Mouse (Mus musculus): Measurements from ENCODE around the gene Rara. TPM values are rescaled to one million over a fixed set of nuclear protein-coding genes. Genes with fewer than 3 reads are reported as not detected.
A peak's percentile ranks its signal among the peaks of the same experiment; 100 is the strongest.

The Rara gene
- total and polyA plus RNA-seq, 3 experiments = 4.5 to 13.7 (median 12.1) TPM

- H3K4me3 ChIP-seq (replicated peaks in 1 of 3; ENCODE audit: low read depth in 2 of 3, low read length in 2 of 3, poor library complexity in 1 of 3) = peak overlapping the region; percentile 71 to 98 (median 75)
Measured at GRCm38 (mm10) chr11:99022384-99022933, 94.8 kb downstream of the Rara start.

GRCm38 (mm10) chr11:99023094-99023493 is 95.5 kb downstream of the Rara start:
- in situ Hi-C loops (cut with MboI; ENCODE audit: low pct_ligation_motif_present, low pct_unique_long_range_greater_than_20kb, low sequenced_read_pairs) = loop anchor here (5.0 kb wide), 1 partner anchor 106 kb away; no protein-coding TSS in a partner anchor
- TF ChIP-seq ZNF384 (IDR thresholded peaks at IDR 0.05; ENCODE audit: low read depth, low read length) (peak; percentile 52), BHLHE40 (IDR thresholded peaks at IDR 0.05; ENCODE audit: low read depth, low read length) (peak; percentile 56; the same call in 1 of the 2 replicates), MXI1 (IDR thresholded peaks at IDR 0.05; ENCODE audit: low read depth, low read length) (no peak)
- Histone ChIP-seq H3K27me3 (replicated peaks) (no peaks in the 10 kb centered on the region), H3K27ac (ENCODE audit: insufficient read depth, low read depth) (peak overlapping the region; percentile 33; the same call in 1 of the 2 replicates), H3K79me2 (replicated peaks; ENCODE audit: control insufficient read depth, extremely low read depth, insufficient read depth, poor library complexity, severe bottlenecking) (peaks cover 59% of the 10 kb centered on the region), H3K4me3 (replicated peaks in 1 of 3; ENCODE audit: low read depth in 2 of 3, low read length in 2 of 3, poor library complexity in 1 of 3) (peak overlapping the region; percentile 71 to 98 (median 75)), H3K9me3 (replicated peaks; ENCODE audit: low read length) (no peaks in the 10 kb centered on the region), H3K4me1 (ENCODE audit: control insufficient read depth in 1 of 2, insufficient read depth in 2 of 2) (peaks cover 4 to 44% of the 10 kb centered on the region in 2 experiments), H3K9ac (ENCODE audit: insufficient read depth, low read depth) (peak overlapping the region; percentile 86), H3K4me2 (ENCODE audit: insufficient read depth, low read depth, poor library complexity, severe bottlenecking) (peak overlapping the region; percentile 66), H3K36me3 (replicated peaks in 1 of 2; ENCODE audit: control insufficient read depth in 1 of 2, insufficient read depth in 1 of 2, low read length in 1 of 2) (peaks cover 27 to 44% of the 10 kb centered on the region in 2 experiments)
- peak; percentile 41 for DNase-seq (ENCODE audit: extremely low read depth)
- dilution Hi-C loops (cut with MboI; ENCODE audit: extremely low pct_ligation_motif_present, extremely low pct_unique_long_range_greater_than_20kb, low sequenced_read_pairs) = no loop called here

More at GRCm38 (mm10) chr11:99022384-99022933, 94.8 kb downstream of the Rara start:
- Histone ChIP-seq H3K79me2 (replicated peaks; ENCODE audit: control insufficient read depth, extremely low read depth, insufficient read depth, poor library complexity, severe bottlenecking) (peaks cover 64% of the 10 kb centered on the region), H3K9ac (ENCODE audit: insufficient read depth, low read depth) (peak overlapping the region; percentile 86), H3K9me3 (replicated peaks; ENCODE audit: low read length) (no peaks in the 10 kb centered on the region), H3K4me2 (ENCODE audit: insufficient read depth, low read depth, poor library complexity, severe bottlenecking) (peak overlapping the region; percentile 97), H3K4me1 (ENCODE audit: control insufficient read depth in 1 of 2, insufficient read depth in 2 of 2) (peaks cover 4 to 49% of the 10 kb centered on the region in 2 experiments), H3K27me3 (replicated peaks) (no peaks in the 10 kb centered on the region), H3K36me3 (replicated peaks in 1 of 2; ENCODE audit: control insufficient read depth in 1 of 2, insufficient read depth in 1 of 2, low read length in 1 of 2) (peaks cover 33 to 50% of the 10 kb centered on the region in 2 experiments), H3K27ac (ENCODE audit: insufficient read depth, low read depth) (no peak overlapping the region)
- in situ Hi-C loops (cut with MboI; ENCODE audit: low pct_ligation_motif_present, low pct_unique_long_range_greater_than_20kb, low sequenced_read_pairs) (loop anchor here (5.0 kb wide), 1 partner anchor 105 kb away; no protein-coding TSS in a partner anchor), dilution Hi-C loops (cut with MboI; ENCODE audit: extremely low pct_ligation_motif_present, extremely low pct_unique_long_range_greater_than_20kb, low sequenced_read_pairs) (no loop called here)
- DNase-seq (ENCODE audit: extremely low read depth) = no peak
- no peak for TF ChIP-seq RCOR1 (conservative IDR thresholded peaks at IDR 0.05; ENCODE audit: low read depth, low read length)
- TF ChIP-seq MYC (IDR thresholded peaks at IDR 0.05; ENCODE audit: low read depth, low read length) = no peak
- no peak for TF ChIP-seq E2F4 (IDR thresholded peaks at IDR 0.05; ENCODE audit: insufficient replicate concordance, low read depth, low read length)
- TF ChIP-seq NELFE (IDR thresholded peaks at IDR 0.05; ENCODE audit: low read depth, low read length) = no peak
- TF ChIP-seq ZMIZ1 (IDR thresholded peaks at IDR 0.05; ENCODE audit: low read depth, low read length) = no peak
- TF ChIP-seq ETS1 (conservative IDR thresholded peaks at IDR 0.05; ENCODE audit: low read depth, low read length) = no peak
- no peak for TF ChIP-seq POLR2A (IDR thresholded peaks at IDR 0.05; ENCODE audit: low read depth, low read length)
- peak; percentile 55; the same call in 1 of the 2 replicates for TF ChIP-seq SIN3A (IDR thresholded peaks at IDR 0.05; ENCODE audit: low read length)
- no peak for TF ChIP-seq HCFC1 (IDR thresholded peaks at IDR 0.05; ENCODE audit: low read depth, low read length)
- TF ChIP-seq NRF1 (IDR thresholded peaks at IDR 0.05; ENCODE audit: low read depth, low read length) = no peak
- TF ChIP-seq BHLHE40 (IDR thresholded peaks at IDR 0.05; ENCODE audit: low read depth, low read length) = no peak
- no peak for TF ChIP-seq KAT2A (IDR thresholded peaks at IDR 0.05; ENCODE audit: insufficient replicate concordance, low read length)
- TF ChIP-seq ZKSCAN1 (IDR thresholded peaks at IDR 0.05; ENCODE audit: borderline replicate concordance, low read depth, low read length) = no peak
- no peak for TF ChIP-seq MEF2A (IDR thresholded peaks at IDR 0.05; ENCODE audit: borderline replicate concordance, low read depth, low read length)
- TF ChIP-seq USF2 (conservative IDR thresholded peaks at IDR 0.05; ENCODE audit: low read depth, low read length) = no peak
- no peak for TF ChIP-seq CHD2 (IDR thresholded peaks at IDR 0.05; ENCODE audit: low read length)
- no peak for TF ChIP-seq JUN (IDR thresholded peaks at IDR 0.05; ENCODE audit: insufficient read depth, low read depth, low read length)
- peak; percentile 79 for TF ChIP-seq POLR2AphosphoS2 (IDR thresholded peaks at IDR 0.05; ENCODE audit: low read depth, low read length)
- TF ChIP-seq GABPA (IDR thresholded peaks at IDR 0.05; ENCODE audit: insufficient replicate concordance, low read depth, low read length) = no peak
- no peak for TF ChIP-seq EP300 (IDR thresholded peaks at IDR 0.05; ENCODE audit: low read length)
- no peak for TF ChIP-seq ZNF384 (IDR thresholded peaks at IDR 0.05; ENCODE audit: low read depth, low read length)
- TF ChIP-seq ZC3H11A (IDR thresholded peaks at IDR 0.05; ENCODE audit: low read depth, low read length) = no peak
- TF ChIP-seq RAD21 (IDR thresholded peaks at IDR 0.05; ENCODE audit: low read depth, low read length) = no peak
- TF ChIP-seq PAX5 (IDR thresholded peaks at IDR 0.05; ENCODE audit: low read length) = no peak
- TF ChIP-seq CHD1 (IDR thresholded peaks at IDR 0.05; ENCODE audit: low read depth, low read length) = peak; percentile 68
- no peak for TF ChIP-seq TCF12 (IDR thresholded peaks at IDR 0.05; ENCODE audit: low read depth, low read length)
- no peak for TF ChIP-seq TBP (conservative IDR thresholded peaks at IDR 0.05; ENCODE audit: low read depth, low read length)
- TF ChIP-seq MXI1 (IDR thresholded peaks at IDR 0.05; ENCODE audit: low read depth, low read length) = peak; percentile 80
- no peak for TF ChIP-seq ELF1 (IDR thresholded peaks at IDR 0.05; ENCODE audit: low read depth, low read length)
- TF ChIP-seq MAX (IDR thresholded peaks at IDR 0.05; ENCODE audit: low read length) = no peak

Measured in CH12.LX (cell line).